Mouse (Mus musculus): ENCODE results near the gene Ndufaf2. TPM values are rescaled to one million over a fixed set of nuclear protein-coding genes. Genes with fewer than 3 reads are reported as not detected.
A peak's percentile ranks its signal among the peaks of the same experiment; 100 is the strongest.

The Ndufaf2 gene
- total RNA-seq, 2 experiments from 2014 or later = 20.3 to 22.0 TPM

DNA sequence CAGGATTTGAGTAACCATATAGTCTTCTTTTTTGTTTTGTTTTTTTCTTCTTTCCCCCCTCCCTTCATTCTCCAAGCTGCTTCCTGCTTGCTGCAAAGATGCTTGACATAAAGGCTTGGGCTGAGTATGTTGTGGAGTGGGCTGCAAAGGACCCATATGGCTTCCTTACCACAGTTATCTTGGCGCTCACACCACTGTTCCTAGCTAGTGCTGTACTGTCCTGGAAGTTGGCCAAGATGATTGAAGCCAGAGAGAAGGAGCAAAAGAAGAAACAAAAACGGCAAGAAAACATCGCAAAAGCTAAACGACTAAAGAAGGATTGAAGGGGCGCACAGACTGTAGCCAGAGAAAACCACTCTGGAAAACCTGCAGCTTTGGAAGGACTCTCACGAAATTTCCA, 111.1 kb downstream of the Ndufaf2 start:
- intact Hi-C loops (cut with DNase I) = loop anchor here (10.0 kb wide), 1 partner anchor 723 kb away; no protein-coding TSS in a partner anchor
- DNase-seq (ENCODE audit: low spot score in 2 of 2) = peak in 1 of 2 experiments; percentile 28

DNA sequence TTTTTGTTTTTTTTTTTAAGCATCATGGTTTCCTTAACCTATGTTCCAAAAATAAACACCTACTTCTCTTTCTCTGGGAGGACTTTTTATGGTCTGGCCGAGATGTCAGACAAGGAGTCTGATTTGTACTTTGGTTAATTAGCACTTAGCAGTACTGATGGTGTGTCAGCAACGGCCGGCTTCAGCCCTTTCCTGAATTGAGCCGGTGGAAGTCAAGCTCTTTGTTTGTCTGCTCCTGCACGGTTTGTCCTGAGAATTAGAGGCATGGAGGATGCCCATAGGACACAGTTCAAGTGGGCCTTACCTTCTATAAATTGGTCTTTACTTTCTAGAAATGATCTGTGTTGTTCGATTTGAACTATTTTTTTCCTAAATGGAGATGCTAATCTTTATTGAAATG, 111.5 kb downstream of the Ndufaf2 start:
- intact Hi-C loops (cut with DNase I) = loop anchor here (10.0 kb wide), 1 partner anchor 722 kb away; no protein-coding TSS in a partner anchor
- DNase-seq (ENCODE audit: low spot score in 2 of 2) = no peak

DNA sequence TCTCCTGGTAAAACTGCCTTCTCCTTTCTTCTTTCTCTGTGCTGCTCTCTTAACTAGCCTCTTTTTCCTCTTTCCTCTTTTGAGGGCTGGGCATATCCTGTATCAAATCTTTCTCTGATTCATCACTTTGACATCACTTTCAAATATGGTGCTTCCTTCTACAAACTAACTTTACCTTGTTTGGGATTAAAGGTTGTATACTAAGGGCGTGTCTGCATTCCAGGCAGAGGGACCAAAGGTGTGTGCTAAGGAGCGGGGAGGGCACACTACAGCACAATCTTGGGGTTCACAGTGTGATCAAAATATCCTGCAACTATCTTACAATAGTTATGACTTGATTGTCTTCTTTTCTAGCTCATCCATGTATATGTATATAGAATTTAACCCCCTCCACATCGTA, 112.4 kb downstream of the Ndufaf2 start:
- DNase-seq (ENCODE audit: low spot score in 2 of 2) = no peak
- intact Hi-C loops (cut with DNase I) = loop anchor here (10.0 kb wide), 1 partner anchor 721 kb away; no protein-coding TSS in a partner anchor

DNA sequence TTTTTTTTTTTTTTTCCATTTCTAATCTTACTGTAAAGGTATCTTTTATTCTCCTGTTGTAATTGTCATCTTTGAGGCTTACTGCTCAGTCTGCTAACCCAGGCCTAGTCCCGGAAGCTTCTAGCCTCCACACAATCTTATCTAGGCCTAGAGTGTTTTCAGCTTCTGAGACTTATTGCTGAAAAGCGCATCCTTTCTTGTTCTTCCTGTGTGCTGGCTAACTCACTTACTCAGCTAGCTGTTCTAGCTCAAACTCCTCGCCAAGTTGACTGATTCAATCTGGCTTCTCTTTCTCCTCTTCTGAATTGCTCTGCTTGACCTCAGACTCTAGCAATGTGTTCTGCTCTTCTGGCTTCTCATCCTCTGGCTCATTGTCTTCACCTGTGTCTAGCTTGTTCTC, 112.8 kb downstream of the Ndufaf2 start:
- no peak for DNase-seq (ENCODE audit: low spot score in 2 of 2)
- intact Hi-C loops (cut with DNase I) = loop anchor here (2.0 to 10.0 kb wide), 3 partner anchors 107 to 721 kb away; no protein-coding TSS in a partner anchor

DNA sequence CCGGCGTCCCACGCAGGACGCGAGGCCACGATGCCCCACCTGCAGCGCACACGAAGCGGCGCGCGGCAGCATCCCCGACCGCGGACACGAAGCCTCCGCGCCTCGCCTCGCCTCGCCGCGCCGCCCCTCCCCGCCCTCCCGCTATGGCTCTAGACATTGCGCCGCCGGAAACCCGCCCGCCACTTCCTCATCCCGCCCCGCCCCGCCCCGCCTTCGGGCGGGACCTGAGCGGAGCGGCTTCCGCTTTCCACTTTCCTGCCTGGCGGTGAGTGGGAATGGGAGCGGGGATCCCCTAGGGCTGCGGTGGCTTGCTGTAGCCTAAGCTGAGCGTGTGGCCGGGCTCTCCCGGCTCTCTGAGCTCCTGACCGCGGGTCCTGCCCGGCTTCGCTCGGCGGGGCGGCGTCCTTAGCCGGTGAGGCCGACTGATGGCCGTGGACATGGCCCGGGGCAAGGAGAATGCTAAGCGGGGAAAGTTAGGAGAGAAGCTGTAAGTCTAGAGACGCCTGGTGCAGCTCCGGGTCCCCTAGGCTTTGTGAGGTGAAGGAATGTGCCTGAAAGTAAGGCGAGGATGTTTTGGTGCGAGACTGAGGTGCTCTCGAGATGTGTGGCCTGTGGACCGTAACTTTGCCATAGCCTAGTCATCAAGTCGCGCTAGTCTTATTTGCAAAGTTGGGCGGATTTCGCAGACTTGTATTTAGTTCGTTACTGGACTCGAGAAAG, 114.0 kb downstream of the Ndufaf2 start, which contains the start of gene Smim15:
TSS of gene Smim15 (plus strand) at position 225 of the 720 bp plus-strand sequence.
- DNase-seq (ENCODE audit: low spot score in 2 of 2) = peak; percentile 85 to 88

DNA sequence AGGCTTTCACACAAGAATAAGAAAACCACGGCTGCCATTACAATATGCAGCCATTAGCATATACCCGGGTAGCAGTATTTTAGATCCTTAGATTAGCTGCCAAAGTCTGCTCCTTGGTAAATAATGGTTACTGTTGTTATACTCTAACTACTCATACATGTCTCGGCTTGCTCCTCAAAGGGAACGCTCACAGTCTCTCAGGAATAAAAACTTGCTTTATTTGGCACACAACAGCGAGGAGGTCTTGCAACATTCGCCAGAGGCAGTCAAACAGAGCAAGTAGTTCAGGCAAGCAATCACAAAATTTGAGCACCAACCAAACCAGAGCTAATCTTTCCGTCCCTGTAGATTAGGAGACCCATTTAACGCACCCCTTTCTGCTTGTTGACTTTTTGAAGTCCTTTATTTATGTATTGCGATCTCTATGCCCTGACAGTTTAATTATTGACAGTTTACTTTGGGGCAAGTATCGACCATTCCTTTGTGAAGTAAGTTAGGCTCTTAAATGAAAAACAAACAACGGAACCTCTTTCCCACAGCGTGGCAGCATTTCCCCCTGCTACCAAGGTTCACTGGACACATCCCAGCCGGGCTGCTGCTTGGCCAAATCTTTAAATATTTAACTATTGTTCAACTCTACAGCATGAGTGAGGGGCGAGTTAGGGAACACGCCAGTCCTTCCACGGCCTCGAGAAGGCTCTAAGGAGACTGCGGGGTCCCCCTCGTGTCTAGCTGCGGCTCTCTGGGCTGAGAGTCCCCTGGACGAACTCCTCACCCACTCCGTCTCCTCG, 114.8 kb downstream of the Ndufaf2 start:
- intact Hi-C loops (cut with DNase I) = loop anchor here (2.0 to 10.0 kb wide), 6 partner anchors 66 to 719 kb away; no protein-coding TSS in a partner anchor
- DNase-seq (ENCODE audit: low spot score in 2 of 2) = peak in 1 of 2 experiments; percentile 24

More for the DNA sequence above, 114.0 kb downstream of the Ndufaf2 start, which contains the start of gene Smim15:
- intact Hi-C loops (cut with DNase I) = loop anchor here (2.0 to 10.0 kb wide), 6 partner anchors 67 to 720 kb away; no protein-coding TSS in a partner anchor

DNA sequence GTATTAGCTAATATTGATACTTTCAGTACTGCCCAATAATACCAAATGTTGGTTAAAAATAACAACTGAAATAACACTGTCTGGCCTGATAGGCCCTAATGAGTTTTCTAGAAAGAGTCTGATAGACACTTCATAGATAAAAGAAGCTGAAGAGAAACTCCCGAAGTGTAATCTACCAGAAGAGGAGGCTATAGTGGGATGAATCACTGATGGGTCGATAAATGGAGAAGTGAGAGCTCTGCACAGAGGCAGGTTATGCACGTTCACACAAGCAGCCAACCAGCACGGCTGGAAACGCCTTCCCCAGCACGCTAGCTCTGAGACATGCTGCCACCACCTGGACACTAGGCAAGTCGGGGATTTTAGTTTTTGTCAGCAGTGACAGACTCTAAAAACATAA, 117.1 kb downstream of the Ndufaf2 start:
- DNase-seq (ENCODE audit: low spot score in 2 of 2) = peak; percentile 64 to 80
- intact Hi-C loops (cut with DNase I) = loop anchor here (5.0 to 10.0 kb wide), 4 partner anchors 64 to 717 kb away; no protein-coding TSS in a partner anchor

DNA sequence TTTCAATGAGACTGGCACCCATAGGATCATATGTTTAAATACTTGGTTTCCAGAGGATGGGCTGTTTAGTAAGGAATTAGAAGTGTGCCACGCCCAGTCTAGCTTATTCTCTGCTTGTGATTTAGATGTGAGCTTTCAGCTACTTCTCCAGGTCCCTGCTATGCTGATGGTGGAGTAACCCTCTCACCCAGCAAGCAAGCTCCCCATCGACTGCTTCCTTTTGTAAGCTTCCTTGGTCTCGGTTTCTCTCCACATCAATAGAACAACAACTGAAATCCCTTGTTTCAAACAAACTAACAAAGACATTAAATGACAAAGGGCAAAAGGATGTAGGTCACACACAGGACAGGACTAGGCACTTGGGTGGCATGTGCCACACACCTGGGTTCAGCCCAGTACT, 118.0 kb downstream of the Ndufaf2 start:
- no peak for DNase-seq (ENCODE audit: low spot score in 2 of 2)
- intact Hi-C loops (cut with DNase I) = loop anchor here (5.0 to 10.0 kb wide), 4 partner anchors 63 to 716 kb away; no protein-coding TSS in a partner anchor

DNA sequence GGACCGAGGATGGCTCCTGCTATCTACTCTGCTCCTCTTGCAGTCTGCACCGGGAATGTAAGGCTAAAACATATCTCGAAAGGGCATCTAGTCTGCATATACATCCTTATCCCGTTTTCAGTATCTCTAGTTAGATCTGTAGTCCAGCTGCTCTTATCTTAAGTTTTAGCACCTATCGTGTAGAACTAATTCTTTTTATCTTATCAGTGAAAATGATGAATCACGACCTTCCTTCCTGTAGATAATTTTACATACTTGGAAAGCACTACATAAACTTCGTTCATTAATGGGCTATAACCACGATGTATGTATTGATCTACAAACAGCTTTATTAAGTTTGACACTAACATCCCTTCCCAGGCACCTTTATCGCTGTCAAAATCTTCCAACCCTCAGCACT, 118.5 kb downstream of the Ndufaf2 start:
- intact Hi-C loops (cut with DNase I) = loop anchor here (5.0 to 10.0 kb wide), 4 partner anchors 63 to 715 kb away; no protein-coding TSS in a partner anchor
- no peak for DNase-seq (ENCODE audit: low spot score in 2 of 2)

DNA sequence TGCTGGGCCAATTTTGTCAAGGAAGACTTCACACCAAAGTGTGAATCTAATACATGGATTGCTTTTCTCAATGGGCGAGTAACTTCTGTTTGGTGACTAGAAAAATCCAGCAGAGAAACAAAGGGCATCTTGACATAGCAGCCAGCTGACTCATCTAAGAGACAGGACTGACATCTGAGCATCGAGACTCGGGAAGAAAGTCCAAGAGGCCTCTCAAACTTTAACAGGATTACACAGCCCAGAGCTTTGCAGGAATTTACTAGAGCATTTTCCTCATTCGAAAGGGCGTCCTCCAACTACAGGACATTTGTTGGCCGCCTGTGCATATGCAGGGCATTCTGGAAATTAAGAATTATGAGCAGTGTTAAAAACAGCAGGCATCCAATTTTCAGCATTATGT, 119.0 kb downstream of the Ndufaf2 start:
- no peak for DNase-seq (ENCODE audit: low spot score in 2 of 2)
- intact Hi-C loops (cut with DNase I) = no loop called here

DNA sequence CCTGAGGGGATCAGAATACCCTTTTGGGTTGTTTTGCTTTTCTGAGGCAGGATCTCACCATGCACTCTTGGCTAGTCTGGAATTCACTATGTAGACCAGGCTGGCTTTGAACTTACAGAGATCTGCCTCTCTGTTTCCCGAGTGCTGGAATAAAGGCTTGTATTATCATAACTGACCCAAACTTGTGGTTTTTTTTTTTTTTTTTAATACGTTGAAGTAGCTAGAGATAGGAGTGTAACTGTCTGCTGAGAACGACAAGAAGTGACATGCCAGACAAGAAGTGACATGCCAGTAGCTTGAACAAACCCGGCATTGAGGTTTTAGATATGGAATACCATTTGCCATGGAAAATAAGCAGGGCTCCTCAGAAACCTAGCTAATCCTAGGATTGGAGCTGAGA, 125.6 kb downstream of the Ndufaf2 start:
- DNase-seq (ENCODE audit: low spot score in 2 of 2) = no peak
- intact Hi-C loops (cut with DNase I) = no loop called here

DNA sequence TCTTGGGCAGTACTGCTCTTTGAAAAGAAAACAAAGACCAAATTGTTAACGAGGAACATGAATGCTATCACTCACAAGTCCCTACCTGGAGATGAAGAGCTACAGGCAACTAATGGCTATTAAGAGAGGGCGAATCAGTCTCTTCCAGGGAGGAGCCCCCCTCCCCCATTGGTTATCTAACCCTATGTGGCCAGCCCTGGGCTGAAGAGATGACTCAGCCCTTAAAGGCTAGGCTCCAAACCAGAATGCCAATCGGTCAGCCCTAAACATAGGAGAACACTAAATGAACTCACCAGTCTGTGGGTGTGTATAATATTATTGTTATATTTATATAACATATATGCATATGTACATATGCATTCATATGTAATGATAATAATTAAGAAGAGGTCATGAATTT, 132.6 kb downstream of the Ndufaf2 start:
- intact Hi-C loops (cut with DNase I) = no loop called here

DNA sequence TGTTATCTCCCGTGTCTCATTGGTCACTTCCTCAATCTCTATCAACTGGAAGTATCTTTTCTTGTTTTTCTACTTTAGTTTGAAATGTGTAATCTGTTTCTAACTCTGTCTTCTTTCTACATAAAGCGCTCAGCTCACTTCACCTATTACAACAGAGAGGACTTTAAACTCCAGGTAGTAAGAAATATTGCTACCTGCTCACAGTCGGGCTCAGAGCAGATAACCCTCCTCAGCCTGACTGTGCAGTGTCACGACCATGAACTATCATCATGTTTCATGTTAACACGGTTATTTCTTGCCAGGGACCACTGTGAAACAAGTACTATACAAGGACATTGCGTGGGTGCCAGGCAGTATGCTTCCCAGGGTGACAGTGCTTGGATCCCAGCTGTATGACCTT, 141.1 kb downstream of the Ndufaf2 start:
- no peak for DNase-seq (ENCODE audit: low spot score in 2 of 2)
- intact Hi-C loops (cut with DNase I) = no loop called here

More for the DNA sequence above, 132.6 kb downstream of the Ndufaf2 start:
- no peak for DNase-seq (ENCODE audit: low spot score in 2 of 2)

DNA sequence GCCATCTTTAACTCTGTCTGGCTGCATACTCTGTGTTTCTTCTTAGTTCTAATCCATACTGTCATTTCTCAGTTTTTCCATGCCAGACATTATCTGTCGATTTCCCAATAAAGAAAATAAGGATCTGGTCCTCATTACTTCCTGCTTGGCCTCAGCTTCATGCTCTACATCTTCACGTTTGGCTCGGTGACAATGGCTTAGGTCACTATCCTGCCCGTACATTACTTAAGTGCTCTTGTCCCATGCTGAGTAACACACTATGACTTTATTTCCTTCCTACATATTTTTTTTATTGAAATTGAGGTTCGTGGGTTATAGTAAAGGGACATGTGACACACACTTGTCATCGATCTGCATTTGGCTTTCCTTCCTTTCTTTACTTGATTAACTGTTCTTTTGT, 143.3 kb downstream of the Ndufaf2 start:
- intact Hi-C loops (cut with DNase I) = no loop called here
- DNase-seq (ENCODE audit: low spot score in 2 of 2) = no peak

DNA sequence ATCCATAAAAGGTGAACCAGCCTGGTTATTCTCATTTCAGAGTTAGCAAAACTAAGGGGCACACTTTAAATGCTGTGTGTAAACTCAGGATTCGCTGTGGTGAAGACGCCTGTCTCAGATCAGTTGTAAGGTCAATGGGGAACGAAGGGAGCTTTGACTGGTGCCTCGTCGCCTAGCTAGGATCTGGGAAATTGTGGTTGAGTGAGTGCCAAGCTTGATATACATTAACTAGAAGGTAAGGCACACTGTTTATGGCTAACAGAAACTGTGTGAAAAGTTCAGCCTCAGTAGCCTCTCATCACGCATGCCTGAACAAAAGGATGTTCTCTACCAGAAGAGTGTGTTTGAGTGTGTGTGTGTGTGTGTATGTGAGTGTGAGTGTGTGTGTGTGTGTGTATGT, 144.6 kb downstream of the Ndufaf2 start:
- intact Hi-C loops (cut with DNase I) = no loop called here
- DNase-seq (ENCODE audit: low spot score in 2 of 2) = no peak

DNA sequence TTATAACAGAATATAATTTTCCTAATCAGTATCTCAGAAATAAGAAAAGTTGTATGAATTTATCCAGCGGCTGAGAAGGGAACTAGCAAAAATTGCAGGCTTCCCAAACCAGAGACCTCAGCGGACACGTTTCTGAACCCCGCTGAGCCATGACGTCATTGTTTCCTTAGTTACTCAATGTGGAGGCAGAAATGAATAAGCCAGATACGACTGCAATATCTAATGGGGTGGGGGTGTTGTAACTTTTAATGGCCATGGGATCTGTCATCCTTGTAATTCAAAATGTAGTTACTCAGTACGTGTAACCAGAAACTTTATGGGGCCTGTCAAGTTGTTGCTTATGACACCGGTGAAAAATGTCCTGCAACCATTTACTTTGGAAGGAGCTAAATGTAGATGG, 145.3 kb downstream of the Ndufaf2 start:
- intact Hi-C loops (cut with DNase I) = no loop called here
- no peak for DNase-seq (ENCODE audit: low spot score in 2 of 2)

DNA sequence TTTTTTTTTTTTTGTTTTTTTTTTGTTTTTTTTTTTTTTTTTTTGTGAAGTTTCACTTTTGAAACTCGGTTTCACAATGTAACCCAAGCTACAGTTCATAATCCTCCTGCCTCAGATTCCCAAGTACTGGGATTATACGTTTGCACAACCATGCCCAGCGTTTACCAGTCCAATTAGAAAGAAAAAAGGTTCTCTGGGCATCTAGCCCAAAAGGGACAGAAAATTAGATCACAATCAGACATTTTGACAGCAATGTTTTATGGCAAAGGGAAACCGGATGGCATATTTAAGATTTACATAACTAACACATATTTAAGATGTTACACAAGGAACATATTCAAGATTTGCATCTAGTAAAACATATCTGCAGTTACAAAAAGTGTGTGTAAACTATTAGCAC, 150.6 kb downstream of the Ndufaf2 start:
- no peak for DNase-seq (ENCODE audit: low spot score in 2 of 2)

DNA sequence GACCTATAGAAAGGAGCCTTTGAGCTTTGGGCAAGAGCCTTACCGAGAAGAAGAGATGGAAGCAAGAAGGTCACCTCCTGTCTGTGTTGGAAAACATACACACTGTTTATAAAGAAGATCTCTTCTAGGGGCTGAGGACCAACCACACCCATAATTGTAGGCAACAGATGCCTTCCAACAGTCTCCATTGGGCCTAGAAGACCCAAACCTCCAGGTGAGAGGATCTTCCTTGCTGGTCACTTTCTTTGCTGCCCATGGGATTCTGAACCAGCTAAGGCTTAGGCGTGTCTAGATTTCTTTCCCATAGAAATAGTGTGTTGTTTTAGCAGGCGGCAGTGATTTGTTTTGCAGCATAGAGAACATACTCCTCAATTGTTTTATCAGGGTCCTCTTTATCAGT, 162.1 kb downstream of the Ndufaf2 start:
- no peak for DNase-seq (ENCODE audit: low spot score in 2 of 2)
- intact Hi-C loops (cut with DNase I) = no loop called here

More for the DNA sequence above, 150.6 kb downstream of the Ndufaf2 start:
- intact Hi-C loops (cut with DNase I) = no loop called here

DNA sequence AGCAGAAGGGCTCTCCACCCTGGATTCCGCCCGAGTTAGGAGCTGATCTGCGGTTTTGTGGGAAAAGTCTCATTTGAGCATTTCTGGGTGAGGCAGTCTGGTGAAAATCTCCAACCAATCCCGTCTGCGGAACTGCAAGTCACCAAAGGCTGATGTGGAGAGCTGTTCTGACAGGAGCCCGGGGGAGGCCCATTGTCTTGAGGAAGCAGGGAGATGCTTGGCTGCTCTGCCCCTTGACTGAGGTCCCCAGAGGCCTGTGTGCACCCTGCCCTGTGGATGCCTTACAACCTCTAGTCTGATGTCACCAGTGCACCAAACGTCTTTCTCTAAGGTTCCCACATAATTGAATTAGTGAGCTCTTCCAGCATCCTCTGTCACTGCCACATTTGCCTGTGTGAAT, 163.2 kb downstream of the Ndufaf2 start:
- intact Hi-C loops (cut with DNase I) = no loop called here
- no peak for DNase-seq (ENCODE audit: low spot score in 2 of 2)

DNA sequence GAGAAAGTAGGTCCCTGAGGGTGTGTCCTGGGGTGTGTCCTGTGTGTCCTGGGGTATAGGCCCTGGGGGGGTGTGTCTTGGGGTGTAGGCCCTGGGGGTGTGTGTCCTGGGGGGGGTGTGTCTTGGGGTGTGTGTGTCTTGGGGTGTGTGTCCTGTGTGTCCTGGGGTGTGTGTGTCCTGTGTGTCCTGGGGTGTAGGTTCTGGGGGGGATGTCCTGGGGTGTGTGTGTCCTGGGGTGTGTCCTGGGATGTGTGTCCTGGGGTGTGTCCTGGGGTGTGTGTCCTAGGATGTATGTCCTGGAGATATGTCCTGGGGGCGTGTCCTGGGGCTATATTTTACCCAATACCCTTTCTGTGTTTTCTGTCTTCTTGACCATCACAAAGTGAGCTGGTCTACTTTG, 165.8 kb downstream of the Ndufaf2 start:
- no peak for DNase-seq (ENCODE audit: low spot score in 2 of 2)
- intact Hi-C loops (cut with DNase I) = no loop called here
